Mouse (Mus musculus) heart, embryonic 11.5 days (tissue): ENCODE data around the gene Nhej1. TPM values are rescaled to one million over a fixed set of nuclear protein-coding genes. Genes with fewer than 3 reads are reported as not detected.

Experiments
- ATAC-seq: fragments of 200-750 bp; cut with Nextera tagmentation; replicated peaks from 2 replicates; pipeline ENCODE4 v1.8.0; 2017; ENCODE audit warnings: moderate library complexity; ENCODE audit not compliant: insufficient number of reproducible peaks, low FRiP score, low TSS enrichment
- H3K27ac ChIP-seq: fragments of 300-500 bp; sonication (generic); 2 replicates; pipeline ENCODE4 v1.5.1; 2014; ENCODE audit warnings: mild to moderate bottlenecking, low read depth, low read length
- H3K27me3 ChIP-seq: fragments of 300-500 bp; sonication (generic); 2 replicates; pipeline ENCODE4 v1.6.1; 2014; ENCODE audit warnings: mild to moderate bottlenecking, low read length, mixed read lengths; ENCODE audit not compliant: control insufficient read depth, insufficient read depth
- H3K36me3 ChIP-seq: fragments of 300-500 bp; sonication (generic); 2 replicates; pipeline ENCODE4 v1.6.1; 2014; ENCODE audit warnings: mild to moderate bottlenecking, low read length, moderate library complexity, mixed read lengths; ENCODE audit not compliant: control insufficient read depth, insufficient read depth
- H3K4me1 ChIP-seq: fragments of 300-500 bp; sonication (generic); 2 replicates; pipeline ENCODE4 v1.6.1; 2014; ENCODE audit warnings: low read length; ENCODE audit not compliant: control insufficient read depth, insufficient read depth
- H3K4me2 ChIP-seq: fragments of 300-500 bp; sonication (generic); 2 replicates; pipeline ENCODE4 v1.6.1; 2014; ENCODE audit warnings: mild to moderate bottlenecking, moderate library complexity
- H3K4me3 ChIP-seq: fragments of 300-500 bp; sonication (generic); 2 replicates; pipeline ENCODE4 v1.5.1; 2014; ENCODE audit warnings: low read depth, low read length
- H3K9ac ChIP-seq: fragments of 300-500 bp; sonication (generic); 2 replicates; pipeline ENCODE4 v1.6.1; 2014; ENCODE audit warnings: mild to moderate bottlenecking, low read depth, low read length, moderate library complexity
- H3K9me3 ChIP-seq: fragments of 300-500 bp; sonication (generic); replicated peaks from 2 replicates; pipeline ENCODE4 v1.6.1; 2016; ENCODE audit warnings: low read length; ENCODE audit not compliant: control insufficient read depth
- WGBS: fragments of 180-500 bp; shearing (Covaris S2); extraction: QIAGEN DNeasy Blood & Tissue Kit; methylation state at CpG from one replicate; pipeline ENCODE4 v1.1.7; 2014; ENCODE audit not compliant: insufficient replicate concordance; 5-methylcytosine and 5-hydroxymethylcytosine counted together
- polyA plus RNA-seq: library from polyadenylated mRNA; unstranded; fragments of >200 nt; fragmentation: Nextera tagmentation; extraction: Ambion mirVana; gene quantifications from 2 replicates; pipeline ENCODE4 v1.2.1, GENCODE M21; 2014

Nhej1 gene
- polyA plus RNA-seq, 1 experiment from 2014 or later: 7.6 TPM

GRCm38 (mm10) chr1:75015551-75016265, 109.3 kb downstream of the Nhej1 start:
- WGBS: 20% methylated on average over 13 of the region's 13 CpGs
- ATAC-seq: no peak
- Histone ChIP-seq H3K4me3 (no peak overlapping the region), H3K36me3 (no peaks in the 10 kb centered on the region), H3K4me2 (peak overlapping the region; percentile 39), H3K27me3 (no peaks in the 10 kb centered on the region), H3K4me1 (peaks cover 24% of the 10 kb centered on the region), H3K9ac (peak overlapping the region; percentile 47), H3K9me3 (no peaks in the 10 kb centered on the region), H3K27ac (0 out of 2 replicates have a peak overlapping the region, but pooled peaks have one; percentile 4)

- H3K4me2 ChIP-seq: no peak overlapping the region
- no peak overlapping the region for H3K27ac ChIP-seq
- no peaks in the 10 kb centered on the region for H3K27me3 ChIP-seq
- no peak overlapping the region for H3K4me3 ChIP-seq
- H3K9ac ChIP-seq: no peak overlapping the region
- H3K36me3 ChIP-seq: no peaks in the 10 kb centered on the region
- no peak for ATAC-seq
- H3K9me3 ChIP-seq: no peaks in the 10 kb centered on the region
- peaks cover 24% of the 10 kb centered on the region for H3K4me1 ChIP-seq
- 35% methylated on average over 5 of the region's 5 CpGs for WGBS
Observed at GRCm38 (mm10) chr1:75014210-75014845, 110.7 kb downstream of the Nhej1 start.

- no peaks in the 10 kb centered on the region for H3K9me3 ChIP-seq
- H3K36me3 ChIP-seq: no peaks in the 10 kb centered on the region
- H3K4me2 ChIP-seq: no peak overlapping the region
- H3K4me3 ChIP-seq: no peak overlapping the region
- peaks cover 20% of the 10 kb centered on the region for H3K4me1 ChIP-seq
- H3K27ac ChIP-seq: no peak overlapping the region
- H3K9ac ChIP-seq: no peak overlapping the region
- no peak for ATAC-seq
- H3K27me3 ChIP-seq: no peaks in the 10 kb centered on the region
Observed at GRCm38 (mm10) chr1:75010817-75011216, 114.2 kb downstream of the Nhej1 start.

GRCm38 (mm10) chr1:75010203-75010602, 114.8 kb downstream of the Nhej1 start:
- Histone ChIP-seq H3K4me2 (no peak overlapping the region), H3K9ac (no peak overlapping the region), H3K27me3 (no peaks in the 10 kb centered on the region), H3K4me3 (no peak overlapping the region), H3K9me3 (no peaks in the 10 kb centered on the region), H3K4me1 (peaks cover 17% of the 10 kb centered on the region), H3K27ac (no peak overlapping the region), H3K36me3 (no peaks in the 10 kb centered on the region)
- WGBS: 70% methylated on average over 2 of the region's 2 CpGs
- ATAC-seq: no peak

GRCm38 (mm10) chr1:75006016-75006415, 119.0 kb downstream of the Nhej1 start:
- no peaks in the 10 kb centered on the region for H3K36me3 ChIP-seq
- 36% methylated on average over 4 of the region's 4 CpGs for WGBS
- no peak overlapping the region for H3K9ac ChIP-seq
- H3K4me2 ChIP-seq: peak overlapping the region; percentile 35
- no peaks in the 10 kb centered on the region for H3K9me3 ChIP-seq
- no peak for ATAC-seq
- no peak overlapping the region for H3K27ac ChIP-seq
- H3K4me1 ChIP-seq: peaks cover 7% of the 10 kb centered on the region; the same call in 1 of the 2 replicates
- no peak overlapping the region for H3K4me3 ChIP-seq
- no peaks in the 10 kb centered on the region for H3K27me3 ChIP-seq

- 61% methylated on average over 6 of the region's 6 CpGs for WGBS
- no peak overlapping the region for H3K4me2 ChIP-seq
Observed at GRCm38 (mm10) chr1:75001183-75001582, 123.8 kb downstream of the Nhej1 start.

GRCm38 (mm10) chr1:75000496-75000895, 124.5 kb downstream of the Nhej1 start:
- no peaks in the 10 kb centered on the region for H3K9me3 ChIP-seq
- no peaks in the 10 kb centered on the region for H3K36me3 ChIP-seq
- H3K27me3 ChIP-seq: no peaks in the 10 kb centered on the region
- no peaks in the 10 kb centered on the region for H3K4me1 ChIP-seq
- WGBS: 4% methylated on average over 1 of the region's 1 CpGs
- no peak overlapping the region for H3K27ac ChIP-seq
- H3K9ac ChIP-seq: no peak overlapping the region
- no peak overlapping the region for H3K4me3 ChIP-seq
- H3K4me2 ChIP-seq: no peak overlapping the region
- ATAC-seq: no peak

More at GRCm38 (mm10) chr1:75001183-75001582, 123.8 kb downstream of the Nhej1 start:
- H3K9me3 ChIP-seq: no peaks in the 10 kb centered on the region
- H3K9ac ChIP-seq: no peak overlapping the region
- no peaks in the 10 kb centered on the region for H3K36me3 ChIP-seq
- peaks cover 5% of the 10 kb centered on the region; the same call in 1 of the 2 replicates for H3K4me1 ChIP-seq
- H3K4me3 ChIP-seq: no peak overlapping the region
- ATAC-seq: no peak
- H3K27ac ChIP-seq: no peak overlapping the region
- no peaks in the 10 kb centered on the region for H3K27me3 ChIP-seq

GRCm38 (mm10) chr1:74999173-74999572, 125.8 kb downstream of the Nhej1 start:
- WGBS: 68% methylated on average over 5 of the region's 5 CpGs
- ATAC-seq: no peak
- no peak overlapping the region for H3K4me2 ChIP-seq
- H3K9me3 ChIP-seq: no peaks in the 10 kb centered on the region
- H3K4me1 ChIP-seq: no peaks in the 10 kb centered on the region
- no peak overlapping the region for H3K9ac ChIP-seq
- no peaks in the 10 kb centered on the region for H3K27me3 ChIP-seq
- H3K4me3 ChIP-seq: no peak overlapping the region
- H3K27ac ChIP-seq: no peak overlapping the region
- H3K36me3 ChIP-seq: no peaks in the 10 kb centered on the region

GRCm38 (mm10) chr1:74997231-74997630, 127.8 kb downstream of the Nhej1 start:
- no peak overlapping the region for H3K27ac ChIP-seq
- H3K4me3 ChIP-seq: no peak overlapping the region
- no peaks in the 10 kb centered on the region for H3K9me3 ChIP-seq
- H3K27me3 ChIP-seq: no peaks in the 10 kb centered on the region
- no peak for ATAC-seq
- H3K36me3 ChIP-seq: no peaks in the 10 kb centered on the region
- H3K9ac ChIP-seq: no peak overlapping the region
- 69% methylated on average over 2 of the region's 2 CpGs for WGBS
- H3K4me2 ChIP-seq: no peak overlapping the region
- no peaks in the 10 kb centered on the region for H3K4me1 ChIP-seq
